ENCODE assay signal across 19 mouse cellular contexts in the genomic region with DNA sequence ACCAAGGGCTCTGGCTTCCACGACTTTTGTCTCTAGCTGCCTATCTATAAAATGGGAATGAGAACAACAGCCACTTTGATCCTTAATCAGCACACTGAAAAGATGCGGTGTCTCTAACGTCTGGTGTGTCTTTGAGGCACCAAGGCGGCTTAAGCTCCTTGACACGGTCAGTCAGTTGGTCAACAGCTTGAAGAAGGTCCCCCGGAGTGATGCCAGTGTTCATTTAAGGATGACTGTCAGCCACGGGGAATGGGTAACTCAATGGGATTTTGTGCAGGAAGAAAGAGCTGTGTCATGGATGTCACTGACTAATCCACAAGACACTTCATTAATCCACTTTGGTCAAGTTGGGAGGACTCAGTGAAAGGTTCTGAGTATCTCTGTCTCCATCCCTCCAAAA.
"Had no signal": no experiment of that assay in that cellular context is flagged by ENCODE, and none has a peak within 500 bp of the region (broad histone marks: within the 10 kb centered on the region; RNA-seq: fewer than 3 reads in every experiment).

No protein-coding gene starts in this region.

- H3K27ac ChIP-seq: intestine, embryonic 15.5 days; limb, embryonic 12.5 days; liver, embryonic 12.5 days; liver, embryonic 15.5 days; midbrain, embryonic 13.5 days; neural tube, embryonic 13.5 days had no signal

- H3K27me3 ChIP-seq: intestine, embryonic 15.5 days; kidney, embryonic 15.5 days; limb, embryonic 12.5 days; limb, embryonic 15.5 days; liver, embryonic 12.5 days; liver, embryonic 15.5 days; midbrain, embryonic 13.5 days; neural tube, embryonic 13.5 days had no signal

- H3K4me3 ChIP-seq: intestine, embryonic 15.5 days; kidney, embryonic 15.5 days; limb, embryonic 12.5 days; limb, embryonic 15.5 days; liver, embryonic 12.5 days; liver, embryonic 15.5 days; midbrain, embryonic 13.5 days; myocyte; neural tube, embryonic 13.5 days had no signal

- H3K36me3 ChIP-seq: intestine, embryonic 15.5 days; kidney, embryonic 15.5 days; limb, embryonic 12.5 days; limb, embryonic 15.5 days; midbrain, embryonic 13.5 days; neural tube, embryonic 13.5 days had no signal

- DNase-seq: kidney, adult 11 months; kidney, adult 8-10 months; kidney, postnatal 10 days; kidney, postnatal 36 days; left cerebral cortex, postnatal 4 days; lung, adult 2 months; lung, postnatal 14 days; lung, postnatal 4 days; retina, postnatal 1 day; right cerebral cortex, postnatal 25 days had no signal
